Mouse (Mus musculus) bone marrow, adult 2 months (tissue): ENCODE results near the gene Dnase1l3. TPM values are rescaled to one million over a fixed set of nuclear protein-coding genes. Genes with fewer than 3 reads are reported as not detected.

Experiments used
- H3K27ac ChIP-seq: fragments of 200-500 bp; 2 replicates; pipeline ENCODE4 v1.5.1; 2012; ENCODE audit warnings: low read depth, mild to moderate bottlenecking, control low read depth, inconsistent platforms, low read length; ENCODE audit not compliant: control insufficient read depth, poor library complexity, insufficient read depth
- H3K4me1 ChIP-seq: fragments of 200-500 bp; 2 replicates; pipeline ENCODE4 v1.6.1; 2011; ENCODE audit warnings: low read length; ENCODE audit not compliant: control insufficient read depth, insufficient read depth
- H3K4me3 ChIP-seq: fragments of 200-500 bp; replicated peaks from 2 replicates; pipeline ENCODE3; 2011; ENCODE audit warnings: mild to moderate bottlenecking, low read depth, low read length, control low read depth; ENCODE audit not compliant: control insufficient read depth
- CTCF ChIP-seq: fragments of 200-500 bp; IDR thresholded peaks from 2 replicates; pipeline ENCODE4 v1.5.1; 2011; ENCODE audit warnings: low read length, control low read depth; ENCODE audit not compliant: control insufficient read depth, insufficient read depth
- POLR2A ChIP-seq: fragments of 200-500 bp; IDR thresholded peaks from 2 replicates; pipeline ENCODE4 v1.6.1; 2011; ENCODE audit warnings: low read depth, mild to moderate bottlenecking, control low read depth, low read length, borderline replicate concordance; ENCODE audit not compliant: control insufficient read depth
- WGBS: fragments of 180-500 bp; shearing (Covaris S2); methylation state at CpG from one replicate; pipeline ENCODE4 v1.1.7; 2018; 5-methylcytosine and 5-hydroxymethylcytosine counted together
- polyA plus RNA-seq: library from polyadenylated mRNA; stranded (reverse); fragments of >200 nt; gene quantifications from 2 replicates; pipeline ENCODE4 v1.2.4, GENCODE M21; 2011; ENCODE audit warnings: low replicate concordance; ENCODE audit not compliant: missing spikeins, insufficient read depth, insufficient read length

Dnase1l3 gene
- polyA plus RNA-seq, 1 experiment: 1.6 TPM

GRCm38 (mm10) chr14:7943101-7943800 is 51.1 kb downstream of the Dnase1l3 start:
- Histone ChIP-seq H3K4me3 (no peak overlapping the region), H3K27ac (no peak overlapping the region), H3K4me1 (no peaks in the 10 kb centered on the region; the same call in 1 of the 2 replicates)
- TF ChIP-seq POLR2A (no peak), CTCF (no peak)
- 73% methylated on average over 7 of the region's 7 CpGs for WGBS

- 73% methylated on average over 5 of the region's 5 CpGs for WGBS
- no peak overlapping the region for H3K27ac ChIP-seq
- no peak overlapping the region for H3K4me3 ChIP-seq
- TF ChIP-seq POLR2A (no peak), CTCF (no peak)
- H3K4me1 ChIP-seq: no peaks in the 10 kb centered on the region; the same call in 1 of the 2 replicates
These were observed 53.0 kb downstream of the Dnase1l3 start for GRCm38 (mm10) chr14:7941413-7941812.

GRCm38 (mm10) chr14:7938809-7939784 is 55.3 kb downstream of the Dnase1l3 start:
- WGBS: 84% methylated on average over 19 of the region's 19 CpGs
- no peak overlapping the region for H3K4me3 ChIP-seq
- TF ChIP-seq CTCF: no peak
- H3K27ac ChIP-seq: no peak overlapping the region
- no peaks in the 10 kb centered on the region for H3K4me1 ChIP-seq

GRCm38 (mm10) chr14:7937052-7937630 is 57.2 kb downstream of the Dnase1l3 start:
- 38% methylated on average over 17 of the region's 17 CpGs for WGBS
- TF ChIP-seq CTCF: peak; percentile 40; the same call in 1 of the 2 replicates
- no peak for TF ChIP-seq POLR2A

GRCm38 (mm10) chr14:7934166-7934565 is 60.2 kb downstream of the Dnase1l3 start:
- TF ChIP-seq POLR2A (no peak), CTCF (no peak)
- Histone ChIP-seq H3K27ac (no peak overlapping the region), H3K4me1 (peaks cover 3% of the 10 kb centered on the region), H3K4me3 (no peak overlapping the region)
- WGBS: 15% methylated on average over 7 of the region's 7 CpGs

More at GRCm38 (mm10) chr14:7937052-7937630, 57.2 kb downstream of the Dnase1l3 start:
- peaks cover 3% of the 10 kb centered on the region for H3K4me1 ChIP-seq
- H3K4me3 ChIP-seq: no peak overlapping the region
- H3K27ac ChIP-seq: no peak overlapping the region

GRCm38 (mm10) chr14:7932151-7932550 is 62.2 kb downstream of the Dnase1l3 start:
- Histone ChIP-seq H3K4me1 (peaks cover 3% of the 10 kb centered on the region), H3K27ac (no peak overlapping the region), H3K4me3 (no peak overlapping the region)
- 81% methylated on average over 4 of the region's 4 CpGs for WGBS
- TF ChIP-seq CTCF: no peak
- no peak for TF ChIP-seq POLR2A

- WGBS: 17% methylated on average over 7 of the region's 7 CpGs
- TF ChIP-seq CTCF (no peak), POLR2A (no peak)
These were observed 65.3 kb downstream of the Dnase1l3 start for GRCm38 (mm10) chr14:7929029-7929428.

GRCm38 (mm10) chr14:7928362-7928761 is 66.0 kb downstream of the Dnase1l3 start:
- WGBS: 18% methylated on average over 1 of the region's 1 CpGs
- no peak for TF ChIP-seq CTCF
- TF ChIP-seq POLR2A: no peak
- no peak overlapping the region for H3K4me3 ChIP-seq
- peaks cover 1% of the 10 kb centered on the region for H3K4me1 ChIP-seq
- H3K27ac ChIP-seq: no peak overlapping the region

More at GRCm38 (mm10) chr14:7929029-7929428, 65.3 kb downstream of the Dnase1l3 start:
- Histone ChIP-seq H3K4me1 (peaks cover 3% of the 10 kb centered on the region), H3K27ac (no peak overlapping the region), H3K4me3 (no peak overlapping the region)
